In the genomic region with DNA sequence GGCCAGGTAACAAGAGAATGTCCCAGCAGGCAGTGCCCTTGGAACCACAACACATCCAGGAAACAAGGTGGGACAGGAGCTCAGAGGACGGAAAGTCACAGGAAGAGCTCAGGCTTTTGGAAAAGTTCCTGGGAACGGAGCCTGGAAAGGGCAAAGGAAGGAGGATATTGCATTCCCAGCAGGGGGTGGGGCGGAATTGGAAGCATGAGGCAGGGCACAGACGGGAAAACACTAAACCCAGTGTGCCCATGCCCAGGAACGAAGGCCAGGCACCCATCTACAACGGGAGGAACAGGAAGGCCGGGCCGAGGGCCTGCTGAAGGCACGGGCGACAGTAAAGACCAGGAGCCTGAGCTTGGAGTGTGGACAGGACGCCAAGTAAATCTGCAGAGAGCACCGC, we compare ENCODE assay signal across 9 mouse cellular contexts.
A peak's percentile ranks its signal among the peaks of the same experiment; 100 is the strongest.
DNase-seq lines count a peak whose midpoint lies in the region; ATAC-seq and TF ChIP-seq lines count a peak whose summit lies in the region.
"Had no signal": no experiment of that assay in that cellular context is flagged by ENCODE, and none has a peak within 500 bp of the region (broad histone marks: within the 10 kb centered on the region; RNA-seq: fewer than 3 reads in every experiment).

No protein-coding gene starts in this region.

- H3K9ac ChIP-seq in stomach, postnatal 0 days (ENCODE audit: low read length) = no peak overlapping the region
- H3K9ac ChIP-seq: liver, embryonic 14.5 days had no signal

- DNase-seq in ES-CJ7 (ENCODE audit: low read depth, low spot score) = peak; percentile 37
- DNase-seq in adrenal gland, postnatal 10 days = peak; percentile 76
- peak; percentile 69 for DNase-seq in gastrocnemius, postnatal 14 days
- DNase-seq in kidney, postnatal 14 days = peak; percentile 78
- DNase-seq in frontal cortex, postnatal 14 days (ENCODE audit: low spot score in 2 of 2) = no peak
- no peak for DNase-seq in stomach, postnatal 0 days (ENCODE audit: low spot score)

- H3K27me3 ChIP-seq in stomach, postnatal 0 days (ENCODE audit: control insufficient read depth, insufficient read depth, low read length) = no peaks in the 10 kb centered on the region

- no peak for TF ChIP-seq CTCF in stomach, postnatal 0 days (IDR thresholded peaks at IDR 0.05; ENCODE audit: low read depth)

- H3K4me3 ChIP-seq in stomach, postnatal 0 days (ENCODE audit: low read depth, low read length) = no peak overlapping the region

- TF ChIP-seq EP300 in stomach, postnatal 0 days (optimal IDR thresholded peaks at IDR 0.05) = no peak

- no peaks in the 10 kb centered on the region for H3K9me3 ChIP-seq in stomach, postnatal 0 days (ENCODE audit: control insufficient read depth, low read length)

- 66% methylated on average over 12 of the region's 12 CpGs for WGBS in stomach, postnatal 0 days

- H3K36me3 ChIP-seq in stomach, postnatal 0 days (ENCODE audit: control insufficient read depth, insufficient read depth, low read length) = no peaks in the 10 kb centered on the region

- ATAC-seq in megakaryocyte-erythroid progenitor cell, adult 5-6 weeks (replicated peaks; ENCODE audit: low FRiP score, low TSS enrichment, poor library complexity, severe bottlenecking) = no peak
- ATAC-seq in megakaryocyte, adult 5-6 weeks (ENCODE audit: poor library complexity, severe bottlenecking) = no peak
- ATAC-seq in stomach, postnatal 0 days (ENCODE audit: low FRiP score, low TSS enrichment) = no peak

- no peak overlapping the region for H3K4me2 ChIP-seq in stomach, postnatal 0 days (replicated peaks; ENCODE audit: low read depth)

- no peaks in the 10 kb centered on the region for H3K4me1 ChIP-seq in stomach, postnatal 0 days (replicated peaks; ENCODE audit: control insufficient read depth, insufficient read depth)

- intact Hi-C loops in gastrocnemius, postnatal 14 days (cut with DNase I; ENCODE audit: low total_unique reads) = no loop called here

- no peak overlapping the region for H3K27ac ChIP-seq in stomach, postnatal 0 days (replicated peaks)
- H3K27ac ChIP-seq: liver, embryonic 14.5 days had no signal

Comparison
In these comparisons a context has a peak if more than half of its experiments do, and no peak if none do; other contexts are left out.
1. DNase-seq: peak in ES-CJ7 (single experiment), adrenal gland, postnatal 10 days (single experiment), gastrocnemius, postnatal 14 days (single experiment) and kidney, postnatal 14 days (single experiment); none in frontal cortex, postnatal 14 days (0 of 2) and stomach, postnatal 0 days (single experiment).